Mouse (Mus musculus): ENCODE data around the gene Zfp773.
"Not testable (repeated sequence)": the region's sequence is repeated elsewhere in the genome, so short reads cannot be mapped to it uniquely, and the experiment has no call there.

Zfp773 gene

DNA sequence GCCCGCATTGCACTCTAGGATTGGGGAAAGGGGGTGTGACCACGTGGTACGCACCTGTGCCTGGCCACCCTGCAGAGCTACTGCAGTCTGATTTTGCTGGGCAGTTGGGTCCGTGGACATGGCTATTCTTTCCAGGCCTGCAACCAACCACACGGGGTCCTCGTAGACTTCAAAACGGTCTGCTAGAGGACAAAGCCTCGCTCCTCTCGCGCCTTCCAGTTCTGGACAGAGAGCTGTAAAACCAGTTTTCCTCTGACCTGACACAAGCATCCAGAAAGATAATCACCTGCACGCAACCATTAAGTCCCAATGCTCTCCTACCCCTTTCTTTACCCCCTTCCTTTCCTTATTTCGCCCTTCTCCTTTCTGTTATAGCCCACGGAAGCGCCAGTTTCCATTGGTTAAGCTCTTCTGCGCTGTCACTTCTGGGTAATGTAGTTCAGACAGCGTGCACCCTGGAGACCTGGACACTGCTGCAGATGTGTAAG lies at the start of gene Zfp773:
Gene Zfp773, minus strand, starts transcription at position 377 of the 488 bp plus-strand sequence.
- DNase-seq: peak; percentile 77

DNA sequence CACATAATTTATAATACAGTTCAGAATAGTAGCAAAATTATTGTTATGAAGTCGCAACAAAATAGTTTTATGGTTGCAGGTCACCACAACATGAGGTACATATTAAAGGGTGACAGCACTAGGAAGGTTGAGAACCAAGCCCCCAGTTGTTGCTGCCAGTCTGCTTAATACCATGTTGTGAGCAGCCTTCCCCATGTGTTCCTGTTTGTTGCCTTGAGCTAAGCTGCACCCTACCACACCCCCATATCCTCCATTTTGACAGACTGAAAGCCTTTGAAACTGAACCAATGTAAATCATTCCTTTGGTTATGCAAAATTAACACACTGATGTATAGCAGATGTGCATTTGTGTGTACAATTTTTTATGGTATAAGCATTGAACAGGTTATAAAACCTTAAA lies 49.3 kb upstream of the Zfp773 start:
- DNase-seq: no peak

DNA sequence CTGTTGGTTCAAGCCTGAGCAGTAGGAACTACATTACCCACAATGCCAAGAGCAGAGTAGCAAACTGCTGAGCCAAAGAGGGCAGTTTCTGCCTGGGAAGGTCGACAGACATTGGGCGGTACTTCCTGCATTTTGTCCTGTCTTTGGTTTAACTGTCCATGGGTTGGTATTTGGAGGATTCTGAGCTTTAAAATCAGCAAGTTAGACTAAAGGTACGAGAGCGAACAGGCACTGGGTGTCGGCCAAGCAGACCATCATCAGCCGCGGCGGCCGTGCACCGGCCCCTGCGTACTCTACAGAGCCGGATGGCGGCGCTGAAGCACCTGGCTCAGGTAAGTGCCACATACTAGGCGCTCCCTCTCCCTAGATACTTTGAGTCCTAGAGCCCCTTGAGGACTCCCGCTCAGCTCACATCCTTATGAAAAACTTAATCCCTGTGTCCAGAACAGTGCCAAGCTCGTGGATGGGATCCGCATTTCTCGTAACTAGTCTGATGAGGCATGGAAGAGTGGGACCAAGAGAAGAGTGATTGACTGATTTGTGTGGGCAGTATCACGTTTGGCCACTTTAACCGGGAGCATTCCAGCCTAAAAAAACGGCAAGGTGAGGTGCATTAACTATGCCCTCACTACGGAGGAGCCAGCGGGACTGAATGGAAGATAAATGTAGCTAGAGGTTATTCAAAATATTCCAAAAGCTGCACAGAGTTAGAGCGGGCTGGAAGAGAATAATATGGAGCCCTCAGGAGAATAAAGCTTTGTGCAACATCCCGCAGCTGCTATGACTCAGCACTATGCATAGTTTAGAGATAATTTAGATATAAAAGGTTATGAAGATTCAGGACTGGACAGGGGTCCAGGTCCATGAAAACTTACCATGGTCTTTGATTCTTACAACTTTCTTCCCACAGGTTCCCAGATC lies 34.9 kb upstream of the Zfp773 start, which contains the start of gene Zfp418:
Gene Zfp418, plus strand, starts transcription at position 104 of the 921 bp plus-strand sequence.
- peak; percentile 72 for DNase-seq

DNA sequence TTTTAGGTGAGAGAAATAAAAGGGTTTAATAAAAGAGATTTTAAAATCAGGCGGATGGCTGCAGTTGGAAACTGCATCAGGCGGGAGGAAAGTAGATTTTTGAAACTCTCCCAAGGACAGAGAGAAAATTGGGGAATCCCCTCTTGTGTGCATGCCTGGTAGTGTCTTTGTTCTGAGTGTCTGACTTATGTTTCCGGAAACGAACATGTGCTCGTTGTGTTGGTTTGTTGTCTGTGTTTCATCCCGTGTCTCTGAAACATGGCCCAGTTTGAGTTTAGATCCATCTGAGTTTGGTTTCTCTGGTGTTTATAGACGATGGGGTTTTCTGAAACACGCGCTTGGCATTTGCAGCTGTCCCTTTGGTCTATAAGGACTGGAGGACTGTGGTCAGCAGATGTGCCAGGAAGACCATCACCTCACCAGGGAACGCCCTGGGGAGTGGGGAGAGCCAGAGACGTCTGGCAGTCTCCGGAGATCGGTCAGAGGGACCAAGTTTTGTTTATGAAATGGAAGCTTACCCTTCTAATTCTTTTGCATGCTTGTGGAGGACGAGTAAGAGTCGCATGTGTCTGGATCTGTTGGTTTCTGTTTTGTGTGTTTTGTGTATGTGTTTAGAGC lies 9.5 kb upstream of the Zfp773 start:
- DNase-seq: no peak

DNA sequence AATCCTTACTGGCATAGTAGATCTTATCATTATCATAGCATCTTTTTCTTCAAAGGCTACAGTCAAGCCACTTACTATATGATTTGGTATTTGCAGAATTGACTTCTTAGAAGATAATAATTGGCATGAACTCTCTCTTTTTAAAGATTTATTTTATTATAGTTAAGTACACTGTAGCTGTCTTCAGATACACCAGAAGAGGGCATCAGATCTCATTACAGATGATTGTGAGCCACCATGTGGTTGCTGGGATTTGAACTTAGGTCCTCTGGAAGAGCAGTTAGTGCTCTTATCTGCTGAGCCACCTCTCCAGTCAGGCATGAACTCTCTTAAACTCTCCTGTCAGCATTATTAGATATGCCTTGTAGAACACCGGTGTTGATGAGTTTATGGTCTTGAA lies 7.7 kb upstream of the Zfp773 start:
- no peak for DNase-seq

DNA sequence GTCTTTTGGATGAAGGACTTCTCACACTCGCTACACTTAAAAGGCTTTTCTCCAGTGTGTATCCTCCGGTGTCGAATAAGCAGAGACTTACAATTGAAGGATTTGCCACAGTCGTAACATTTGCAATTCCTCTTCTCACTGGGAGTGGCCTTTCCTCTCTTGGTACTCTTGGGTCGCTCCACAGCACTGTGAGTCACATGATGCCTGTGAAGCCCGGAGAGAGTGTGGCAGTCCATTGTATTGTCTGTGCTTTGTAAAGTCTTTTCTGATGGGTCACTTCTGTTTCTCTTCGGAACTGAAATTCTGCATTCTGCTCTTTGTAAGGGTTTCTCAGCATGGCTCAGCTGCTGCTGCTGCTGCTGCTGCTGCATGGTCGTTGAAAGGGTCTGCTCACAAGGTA lies 3.8 kb downstream of the Zfp773 start:
- DNase-seq: no peak

DNA sequence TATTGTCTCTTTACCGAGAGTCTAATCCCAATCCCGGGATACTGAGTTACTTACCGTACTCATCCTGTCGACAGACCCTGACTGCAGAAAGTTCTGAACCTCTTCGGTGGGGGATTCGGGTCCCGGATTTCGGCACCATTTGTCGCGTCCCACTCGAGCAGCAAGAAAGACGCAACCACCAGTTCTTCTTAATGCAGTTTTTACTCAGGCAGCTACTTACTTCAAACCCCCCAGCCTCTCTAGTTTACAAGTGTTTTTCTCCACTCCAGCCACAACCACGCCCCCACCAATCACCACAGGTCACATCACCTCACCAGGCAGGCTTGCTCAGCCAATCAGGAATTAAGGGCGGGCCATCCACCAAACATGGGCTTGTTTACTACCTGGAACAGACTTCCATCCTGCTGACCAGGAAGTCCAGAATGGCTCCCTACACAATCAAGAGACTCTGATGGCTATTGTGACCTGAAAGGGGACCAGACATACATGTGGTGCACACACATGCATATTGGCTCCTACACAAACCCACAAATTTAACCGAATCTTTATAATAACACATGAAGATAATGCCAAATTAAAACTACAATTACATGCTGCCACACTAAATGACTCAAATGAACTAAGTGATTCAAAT lies 5.9 kb downstream of the Zfp773 start:
- DNase-seq: not testable (repeated sequence)

DNA sequence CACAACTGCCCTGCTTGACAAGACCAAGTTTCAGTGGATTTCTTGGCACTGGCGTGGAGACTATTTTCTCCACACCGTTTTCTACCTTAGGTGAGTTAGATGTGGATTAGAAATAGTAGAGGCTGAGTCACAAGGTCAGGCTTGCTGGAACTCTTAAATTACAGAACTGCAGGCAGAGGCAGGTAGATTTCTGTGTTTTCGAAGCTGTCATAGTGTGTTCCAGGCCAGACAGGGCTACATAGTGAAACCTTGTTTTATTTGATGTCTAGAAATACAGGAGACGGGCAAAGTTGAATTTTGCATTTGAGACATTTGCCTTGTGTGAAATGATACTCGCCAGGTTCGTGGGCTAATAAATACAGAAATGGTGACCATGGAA lies 15.0 kb downstream of the Zfp773 start:
- DNase-seq: no peak

DNA sequence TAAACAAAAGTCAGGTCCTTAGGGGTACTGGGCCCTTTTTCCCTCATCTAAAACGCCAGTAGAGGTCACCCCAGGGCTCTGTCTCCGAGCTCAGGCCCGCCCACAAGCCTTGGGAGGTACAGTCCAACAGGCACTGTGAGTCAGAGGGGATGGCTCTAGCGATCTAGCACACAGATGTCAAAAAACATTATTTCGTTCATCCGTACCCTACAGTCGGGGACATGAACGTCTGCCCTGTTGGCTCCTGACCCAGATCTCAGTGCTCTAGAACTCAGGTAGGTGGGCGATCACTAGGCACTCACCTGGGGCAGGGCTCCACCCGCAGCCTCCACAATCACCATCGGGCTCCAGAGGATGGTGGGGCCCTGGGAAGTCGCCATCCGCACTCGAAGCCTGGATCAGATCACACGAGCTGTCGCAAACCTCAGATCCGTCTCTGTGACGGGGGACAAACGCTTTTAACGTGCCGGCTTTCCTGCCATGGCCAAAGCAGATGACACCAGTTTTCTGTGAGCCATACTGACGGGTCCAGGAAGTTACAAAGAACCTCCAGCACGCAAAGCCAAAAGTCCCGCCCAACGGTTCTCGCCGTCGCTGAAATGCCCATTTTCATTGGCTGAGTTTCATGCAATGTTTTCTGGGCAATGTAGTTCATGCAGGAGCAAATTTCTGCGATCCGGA lies 15.5 kb downstream of the Zfp773 start, which contains the start of gene Zfp954:
Gene Zfp954, minus strand, starts transcription at position 568 of the 681 bp plus-strand sequence.
- DNase-seq: peak; percentile 88

DNA sequence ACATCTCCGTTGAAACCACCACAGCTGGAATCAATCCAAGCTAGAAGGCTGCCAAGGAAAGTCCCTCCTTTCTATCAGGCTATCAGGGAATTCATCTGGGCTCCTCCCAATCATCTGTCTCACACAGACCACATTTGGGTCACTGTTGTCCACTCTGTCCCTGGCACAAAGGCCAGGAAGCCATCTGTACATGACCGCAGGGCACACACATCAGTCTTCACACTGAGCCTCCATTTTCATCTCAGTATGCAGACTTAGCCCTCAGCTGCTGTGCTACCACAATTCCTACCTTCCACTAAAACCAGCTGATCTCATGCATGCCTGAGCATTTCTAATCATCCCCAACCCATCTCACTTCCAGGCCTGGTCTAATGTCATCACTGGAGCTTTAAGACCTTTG lies 18.1 kb downstream of the Zfp773 start:
- DNase-seq: no peak

DNA sequence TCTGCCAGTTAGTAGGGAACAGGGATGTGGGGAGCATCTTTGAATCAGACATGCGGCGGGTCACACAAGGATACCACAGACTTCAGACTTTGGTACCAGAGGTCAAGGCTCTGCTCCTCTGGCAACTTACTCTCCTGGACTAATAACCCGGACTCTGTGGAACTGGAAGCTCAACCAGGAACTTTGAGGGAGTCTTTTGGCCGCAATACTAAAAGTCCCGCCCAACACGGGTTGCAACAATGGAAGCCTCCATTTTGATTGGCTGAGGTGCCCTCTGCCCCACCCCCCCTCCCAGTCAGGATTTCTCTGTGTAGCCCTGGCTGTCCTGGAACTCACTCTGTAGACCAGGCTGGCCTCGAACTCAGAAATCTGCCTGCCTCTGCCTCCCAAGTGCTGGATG lies 28.1 kb downstream of the Zfp773 start:
- no peak for DNase-seq
